Mouse (Mus musculus) E14TG2a.4 (cell line): ENCODE measurements at regions not wholly inside any gene's neighbourhood (a gene's known extent, or its start where the extent isn't known, plus 50 kb on each side); places are given as distances from the start of the nearest gene placed in this dataset.

Experiments used
- CTCF ChIP-seq: conservative IDR thresholded peaks from 2 replicates; pipeline ENCODE4 v1.5.1; 2014; ENCODE audit warnings: low read length
- POU5F1 ChIP-seq: IDR thresholded peaks from 2 replicates; pipeline ENCODE4 v1.6.1; 2014; ENCODE audit warnings: low read length, borderline replicate concordance

- TF ChIP-seq CTCF = no peak
- no peak for TF ChIP-seq POU5F1
Observed at GRCm38 (mm10) chr16:29732889-29733288, 153.8 kb downstream of the Opa1 start.
